Mouse (Mus musculus): ENCODE measurements at regions not wholly inside any gene's neighbourhood (a gene's known extent, or its start where the extent isn't known, plus 50 kb on each side); places are given as distances from the start of the nearest gene placed in this dataset.

DNA sequence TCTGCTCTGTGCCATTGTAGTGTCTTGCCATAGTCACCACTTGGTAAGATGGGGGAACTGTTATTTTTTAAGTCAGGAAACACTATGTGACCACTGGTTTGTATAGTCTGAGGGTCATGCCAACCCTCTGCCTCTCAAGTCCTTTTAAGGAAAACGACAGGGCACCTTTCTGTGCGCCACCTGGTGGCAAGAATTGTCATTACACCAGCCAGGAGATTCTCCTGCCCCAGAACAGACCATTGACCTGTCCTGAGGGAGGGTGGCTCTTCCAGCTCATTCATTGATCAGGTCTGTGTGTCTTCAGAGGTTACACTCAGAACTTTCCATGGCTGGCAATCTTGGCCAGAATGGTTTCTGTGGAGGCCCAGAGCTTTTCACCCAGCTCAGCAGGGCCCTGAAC lies 166.9 kb downstream of the Bmp7 start:
- DNase-seq (ENCODE audit: low spot score in 2 of 2) = peak in 1 of 2 experiments; percentile 12

- DNase-seq (ENCODE audit: low spot score in 2 of 2) = no peak
Measured at GRCm38 (mm10) chr2:172776485-172776884, 163.6 kb downstream of the Bmp7 start.

DNA sequence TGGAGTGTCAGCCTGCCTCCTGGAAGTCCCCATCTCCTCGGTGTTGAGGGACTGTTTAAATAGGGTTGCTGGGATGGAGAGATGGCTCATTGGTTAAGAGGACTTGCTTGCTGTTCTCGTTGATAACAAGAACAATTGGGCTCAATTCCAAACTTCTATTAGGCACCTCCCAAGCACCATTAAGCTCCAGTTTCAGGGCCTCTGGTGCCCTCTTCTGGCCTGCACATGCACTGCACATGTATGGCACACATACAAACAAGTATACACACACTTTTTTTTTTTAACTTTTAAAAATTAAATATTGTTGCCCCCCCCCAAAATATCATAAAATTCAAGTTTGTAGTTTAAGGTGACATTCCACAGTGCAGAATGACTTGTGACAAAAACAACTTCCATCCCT lies 162.3 kb downstream of the Bmp7 start:
- DNase-seq (ENCODE audit: low spot score in 2 of 2) = no peak

DNA sequence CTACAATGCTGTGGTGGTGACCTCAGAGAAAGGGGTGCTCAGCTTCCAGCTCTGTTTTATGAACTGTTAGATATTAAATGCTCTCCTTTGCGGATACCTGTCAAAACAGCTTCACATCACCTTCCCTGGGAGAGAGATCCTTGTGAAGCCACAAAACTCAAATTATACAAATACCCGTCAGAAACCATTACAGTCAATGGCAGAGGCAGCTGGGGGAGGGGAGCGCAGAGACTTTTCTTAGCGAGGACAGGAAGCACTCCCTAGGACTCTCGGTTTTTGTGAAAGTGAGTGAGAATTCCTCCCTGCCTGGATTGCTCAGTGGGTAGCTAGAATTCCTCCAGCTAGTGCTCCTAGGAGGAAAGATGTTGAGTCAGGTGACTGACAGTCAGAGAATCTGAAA lies 161.0 kb downstream of the Bmp7 start:
- no peak for DNase-seq (ENCODE audit: low spot score in 2 of 2)

DNA sequence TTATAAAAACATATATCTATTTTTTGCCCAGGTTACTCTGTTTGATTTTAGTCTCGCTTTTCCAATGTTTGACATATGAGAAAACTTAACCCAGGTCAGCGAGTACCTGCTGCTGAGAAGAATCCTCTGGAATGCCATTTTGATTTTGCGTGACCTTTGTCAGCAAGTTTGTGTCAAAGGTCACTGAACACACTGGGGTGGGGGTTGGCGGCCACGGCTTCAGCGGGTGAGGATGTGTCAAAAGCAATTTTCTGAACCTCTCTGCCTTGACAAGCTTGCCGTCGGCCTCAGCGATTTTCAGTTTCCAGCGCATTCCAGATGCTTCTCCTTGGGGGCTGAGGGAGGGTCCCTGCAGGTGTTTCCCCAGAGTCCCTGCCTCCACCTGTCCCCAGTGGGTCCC lies 157.4 kb downstream of the Bmp7 start:
- DNase-seq (ENCODE audit: low spot score in 2 of 2) = no peak

- DNase-seq (ENCODE audit: low spot score in 2 of 2) = no peak
Measured at GRCm38 (mm10) chr2:172786297-172786696, 153.8 kb downstream of the Bmp7 start.

DNA sequence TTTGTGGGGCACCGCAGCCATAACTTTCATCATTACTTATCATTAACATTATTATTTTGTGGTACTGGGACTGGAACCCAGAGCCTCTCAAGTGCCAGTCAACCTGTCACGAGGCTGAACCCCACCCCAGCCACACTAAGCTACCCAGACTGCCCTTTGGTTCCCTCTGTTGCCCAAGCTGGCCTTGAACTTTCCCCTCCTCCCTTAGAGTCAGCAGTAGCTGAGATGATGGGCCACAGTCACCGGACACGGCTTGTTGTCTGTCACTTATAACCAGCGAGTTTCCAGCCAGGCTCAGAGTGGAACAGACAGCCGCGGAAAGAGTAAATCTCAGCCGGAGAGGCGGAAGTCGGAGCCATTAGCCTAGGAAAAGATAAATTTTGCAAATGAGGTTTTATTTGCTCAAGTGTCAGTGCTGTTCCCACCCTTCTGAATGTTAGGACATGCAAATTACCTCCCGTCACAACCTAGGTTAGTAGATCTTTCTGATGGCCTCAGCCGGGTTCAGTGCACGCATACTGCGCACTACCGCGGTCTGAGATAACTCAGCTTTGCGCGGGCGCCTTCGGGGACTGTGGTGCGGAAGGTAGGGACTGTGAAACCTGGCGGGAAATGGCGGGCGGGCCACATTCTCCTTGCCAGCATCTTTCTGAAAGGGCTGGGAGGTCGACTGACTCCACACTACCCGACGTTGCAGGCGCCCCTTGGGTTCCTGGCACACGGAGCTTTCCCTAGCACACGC lies 152.7 kb downstream of the Bmp7 start:
- DNase-seq (ENCODE audit: low spot score in 2 of 2) = no peak

DNA sequence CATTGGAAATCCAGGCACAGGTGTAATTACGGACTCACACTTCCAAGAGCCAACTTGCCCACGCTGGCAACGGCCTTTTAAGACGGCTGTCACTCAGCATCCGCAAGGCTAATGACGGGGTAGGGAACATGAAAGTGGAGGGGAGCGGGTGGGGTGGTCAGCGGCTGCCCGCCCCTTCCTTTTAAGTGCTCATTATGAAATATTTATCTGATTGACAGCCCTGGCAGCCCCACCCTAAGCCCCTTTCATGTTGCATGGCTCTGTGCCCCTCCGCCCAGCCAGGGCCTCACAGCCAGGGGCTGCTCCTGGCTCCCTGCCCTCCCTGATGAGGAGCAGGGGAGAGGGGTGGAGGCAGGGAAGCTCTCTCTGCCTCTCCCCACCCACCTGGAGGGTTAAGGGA lies 150.9 kb downstream of the Bmp7 start:
- DNase-seq (ENCODE audit: low spot score in 2 of 2) = no peak

GRCm38 (mm10) chr2:172792555-172792954 lies 147.6 kb downstream of the Bmp7 start:
- no peak for DNase-seq (ENCODE audit: low spot score in 2 of 2)

- DNase-seq (ENCODE audit: low spot score in 2 of 2) = no peak
Measured at GRCm38 (mm10) chr2:172793991-172794390, 146.1 kb downstream of the Bmp7 start.

DNA sequence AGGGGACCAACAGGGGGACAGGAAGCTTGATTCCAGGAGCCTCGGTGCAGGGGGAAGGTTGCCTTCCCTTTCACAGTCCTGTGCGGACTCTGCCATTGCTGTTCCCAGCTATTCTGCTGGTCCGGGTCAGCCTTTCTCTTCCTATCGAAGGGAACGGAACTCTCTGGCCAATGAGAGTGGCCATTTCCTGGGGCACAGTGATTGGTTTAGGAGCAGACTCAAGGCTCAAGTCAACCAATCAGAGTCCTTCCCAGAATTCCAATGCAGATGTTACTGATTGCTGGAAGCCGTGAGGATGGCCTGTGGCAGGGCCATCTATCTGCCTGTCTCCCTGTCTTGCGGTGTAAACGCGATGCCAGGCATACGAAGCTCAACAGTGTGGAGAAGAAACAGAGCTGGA lies 145.3 kb downstream of the Bmp7 start:
- DNase-seq (ENCODE audit: low spot score in 2 of 2) = no peak

DNA sequence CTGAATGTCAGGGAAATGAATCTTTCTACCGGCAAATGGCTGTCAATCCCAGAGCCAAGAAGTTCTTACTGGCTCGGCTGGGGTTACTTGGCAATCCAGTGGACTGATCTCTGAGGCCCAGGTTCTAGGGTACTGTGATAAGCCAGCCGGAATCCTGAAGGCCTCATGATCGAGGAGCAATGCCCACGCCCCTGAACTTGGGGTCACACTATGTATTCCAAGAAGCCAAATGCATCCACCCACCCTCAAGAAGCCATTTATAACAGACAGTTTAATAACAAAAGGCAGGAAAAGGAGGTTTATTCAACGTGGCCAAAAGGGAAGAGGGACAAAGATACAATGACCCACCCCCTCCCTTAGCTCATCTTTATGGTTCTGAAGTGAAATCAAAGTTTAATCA lies 144.0 kb downstream of the Bmp7 start:
- no peak for DNase-seq (ENCODE audit: low spot score in 2 of 2)

DNA sequence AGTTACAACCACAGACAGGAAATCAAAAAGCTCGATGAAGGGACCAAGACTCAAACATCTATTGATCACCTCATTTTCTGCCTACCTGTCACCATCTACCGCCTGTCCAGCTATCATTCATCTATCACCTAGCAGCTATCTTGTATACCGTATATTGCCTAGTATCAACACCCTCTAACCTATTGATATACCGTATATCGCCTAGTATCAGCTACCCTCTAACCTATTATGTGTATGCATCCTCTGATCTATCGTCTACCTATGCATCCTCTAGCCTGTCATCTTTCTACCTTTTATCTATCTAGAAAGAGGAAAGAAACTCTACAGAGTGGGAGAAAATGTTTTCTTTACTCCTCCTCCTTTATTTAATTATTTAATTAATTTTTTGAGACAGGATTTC lies 143.2 kb downstream of the Bmp7 start:
- DNase-seq (ENCODE audit: low spot score in 2 of 2) = no peak

- no peak for DNase-seq (ENCODE audit: low spot score in 2 of 2)
Measured at GRCm38 (mm10) chr2:172799951-172800350, 140.2 kb downstream of the Bmp7 start.

GRCm38 (mm10) chr2:172800801-172801200 lies 139.3 kb downstream of the Bmp7 start:
- DNase-seq (ENCODE audit: low spot score in 2 of 2) = no peak

GRCm38 (mm10) chr2:172801804-172802203 lies 138.3 kb downstream of the Bmp7 start:
- no peak for DNase-seq (ENCODE audit: low spot score in 2 of 2)

DNA sequence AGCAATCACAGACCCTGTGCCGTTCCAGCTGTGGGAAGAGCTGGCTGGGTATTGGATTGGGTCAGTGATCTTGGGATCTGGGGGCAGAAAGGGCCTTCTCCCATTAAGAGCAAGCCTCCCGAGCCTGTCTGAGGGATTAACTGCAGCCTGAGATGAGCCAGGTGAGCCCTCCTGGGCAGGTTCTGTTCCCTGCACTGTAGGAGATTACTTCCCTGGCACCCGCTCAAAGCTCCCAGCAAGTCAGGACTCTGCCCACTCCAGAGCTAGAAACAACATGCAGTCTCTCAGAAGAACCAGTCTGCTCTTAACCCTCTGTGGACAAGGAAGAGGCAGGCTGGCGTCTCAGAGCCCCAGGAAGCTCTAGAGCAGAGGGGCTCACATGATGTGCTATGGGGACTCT lies 132.7 kb downstream of the Bmp7 start:
- no peak for DNase-seq (ENCODE audit: low spot score in 2 of 2)

- DNase-seq (ENCODE audit: low spot score in 2 of 2) = no peak
Measured at GRCm38 (mm10) chr2:172809306-172809705, 130.8 kb downstream of the Bmp7 start.

GRCm38 (mm10) chr2:172813319-172813718 lies 126.8 kb downstream of the Bmp7 start:
- no peak for DNase-seq (ENCODE audit: low spot score in 2 of 2)

DNA sequence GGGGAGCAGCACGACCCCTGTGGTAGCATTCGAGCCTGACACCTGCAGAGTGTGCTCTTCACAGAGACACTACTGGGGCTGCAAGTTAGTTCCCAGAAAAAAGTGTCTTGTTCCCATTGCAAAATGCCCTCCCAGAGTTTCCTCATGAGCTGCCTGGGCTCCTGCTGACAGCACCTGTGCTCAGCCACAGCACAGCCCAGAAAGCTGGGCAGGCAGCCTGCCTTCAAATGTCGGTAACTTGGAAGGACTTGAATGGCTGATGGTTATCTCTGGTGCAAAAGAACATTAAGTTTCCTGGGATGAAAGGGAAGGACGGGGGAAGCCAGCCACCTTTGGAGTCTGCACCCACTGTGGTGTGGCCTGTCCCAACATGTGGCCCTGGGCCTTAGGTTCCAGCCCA lies 126.2 kb downstream of the Bmp7 start:
- DNase-seq (ENCODE audit: low spot score in 2 of 2) = no peak

DNA sequence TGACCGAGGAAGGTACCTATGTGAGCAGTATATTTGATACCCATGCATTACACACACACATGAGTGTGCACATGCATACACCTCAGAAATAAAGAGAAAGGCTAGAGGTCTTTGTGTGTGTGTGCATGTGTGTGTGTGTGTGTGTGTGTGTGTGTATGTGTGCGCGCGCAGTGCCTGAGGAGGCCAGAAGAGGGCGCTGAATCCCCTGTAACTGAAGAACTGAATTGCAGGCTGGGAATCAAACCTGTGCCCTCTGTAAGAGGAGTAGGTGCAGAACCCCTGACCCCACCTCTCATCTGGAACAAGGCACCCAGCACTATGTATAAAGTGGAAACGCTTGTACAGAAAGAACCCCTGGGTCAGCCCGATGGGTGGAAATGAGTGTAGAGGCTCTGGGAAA lies 125.0 kb downstream of the Bmp7 start:
- no peak for DNase-seq (ENCODE audit: low spot score in 2 of 2)

- no peak for DNase-seq (ENCODE audit: low spot score in 2 of 2)
Measured at GRCm38 (mm10) chr2:172817058-172817745, 122.9 kb downstream of the Bmp7 start.

All from heart, adult 9 months (tissue).